Mouse (Mus musculus) megakaryocyte, embryonic 14.5 days (primary cell): ENCODE results near the gene Cmklr1.

ENCODE experiments used
- FLI1 ChIP-seq: IDR thresholded peaks from 2 replicates; pipeline ENCODE4 v1.6.1; 2012; ENCODE audit warnings: low read length, inconsistent platforms, mixed read lengths
- GATA1 ChIP-seq: IDR thresholded peaks from 3 replicates; pipeline ENCODE4 v1.6.1; 2012; ENCODE audit warnings: mixed read lengths, low read length, inconsistent platforms, borderline replicate concordance

GRCm38 (mm10) chr5:113629248-113629647 is 21.0 kb downstream of the Cmklr1 start:
- TF ChIP-seq GATA1 (no peak), FLI1 (no peak)
